In the genomic region with DNA sequence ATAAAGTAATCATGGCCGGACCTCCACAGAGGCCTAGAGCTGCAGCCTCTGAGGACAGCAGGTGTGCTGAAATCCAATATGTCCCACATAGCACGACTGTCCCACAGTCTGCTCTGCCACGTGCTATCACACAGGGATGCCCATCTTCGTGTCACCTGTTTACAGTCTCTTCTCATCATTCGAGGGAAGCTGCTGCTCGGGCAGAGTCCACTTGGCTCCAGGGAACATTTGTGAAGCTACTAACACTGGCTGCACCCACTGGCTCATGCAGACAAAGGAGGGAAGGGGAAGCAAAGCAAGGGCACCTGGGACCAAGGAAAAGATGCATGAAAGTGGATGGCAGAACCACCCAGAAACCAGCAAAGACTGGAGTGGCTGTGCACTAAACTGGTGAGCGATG, we compare ENCODE assay signal across 24 mouse cellular contexts.
A peak's percentile ranks its signal among the peaks of the same experiment; 100 is the strongest.
DNase-seq lines count a peak whose midpoint lies in the region; ATAC-seq lines count a peak whose summit lies in the region.
"Had no signal": no experiment of that assay in that cellular context is flagged by ENCODE, and none has a peak within 500 bp of the region (broad histone marks: within the 10 kb centered on the region; RNA-seq: fewer than 3 reads in every experiment).

No protein-coding gene starts in this region.

- DNase-seq in kidney, adult 18-20 months, result peak; percentile 34
- DNase-seq in kidney, adult 9 months, result peak; percentile 55
- peak; percentile 21 for DNase-seq in kidney, postnatal 14 days
- peak; percentile 53 to 74 for DNase-seq in kidney, postnatal 25 days
- no peak for DNase-seq in forebrain, embryonic 10.5 days (ENCODE audit: extremely low spot score, low spot score)
- DNase-seq: cerebellum, adult 11 months; cerebellum, adult 8-10 months; cerebellum, postnatal 36 days; embryo, embryonic 11 days; gastrocnemius, postnatal 10 days; gastrocnemius, postnatal 36 days; heart, postnatal 10 days; heart, postnatal 36 days had no signal

- no peak overlapping the region for H3K4me3 ChIP-seq in kidney, embryonic 14.5 days (ENCODE audit: low read length)
- no peak overlapping the region for H3K4me3 ChIP-seq in kidney, embryonic 15.5 days (replicated peaks)
- H3K4me3 ChIP-seq in forebrain, embryonic 10.5 days, result no peak overlapping the region
- H3K4me3 ChIP-seq: embryonic facial prominence, embryonic 10.5 days; embryonic facial prominence, embryonic 13.5 days; erythroblast, embryonic 14.5 days; forebrain, embryonic 13.5 days; heart, embryonic 12.5 days; heart, embryonic 15.5 days; hindbrain, embryonic 10.5 days; hindbrain, embryonic 13.5 days had no signal

- no peak overlapping the region for H3K4me2 ChIP-seq in kidney, embryonic 14.5 days (replicated peaks; ENCODE audit: low read depth, low read length)
- H3K4me2 ChIP-seq in kidney, embryonic 15.5 days, result no peak overlapping the region
- H3K4me2 ChIP-seq: embryonic facial prominence, embryonic 13.5 days; forebrain, embryonic 13.5 days; heart, embryonic 12.5 days; heart, embryonic 15.5 days; hindbrain, embryonic 13.5 days had no signal

- no peak overlapping the region for H3K9ac ChIP-seq in kidney, embryonic 14.5 days (ENCODE audit: low read depth, low read length)
- H3K9ac ChIP-seq in kidney, embryonic 15.5 days, result no peak overlapping the region
- H3K9ac ChIP-seq: embryonic facial prominence, embryonic 13.5 days; forebrain, embryonic 13.5 days; heart, embryonic 12.5 days; heart, embryonic 15.5 days; hindbrain, embryonic 13.5 days had no signal

- no peak for ATAC-seq in kidney, embryonic 14.5 days (ENCODE audit: low FRiP score, low TSS enrichment)
- ATAC-seq in kidney, embryonic 15.5 days (replicated peaks; ENCODE audit: low FRiP score), result no peak
- ATAC-seq: CD4-positive, CD25-positive, alpha-beta regulatory T cell, adult 4 months had no signal

- H3K4me1 ChIP-seq in kidney, embryonic 14.5 days (ENCODE audit: control insufficient read depth, insufficient read depth, low read length), result no peaks in the 10 kb centered on the region
- peaks cover 6% of the 10 kb centered on the region; the same call in 1 of the 2 replicates for H3K4me1 ChIP-seq in kidney, embryonic 15.5 days
- peaks cover 3% of the 10 kb centered on the region; the same call in 1 of the 2 replicates for H3K4me1 ChIP-seq in forebrain, embryonic 10.5 days
- H3K4me1 ChIP-seq: hindbrain, embryonic 10.5 days had no signal

- H3K36me3 ChIP-seq in kidney, embryonic 14.5 days (ENCODE audit: control insufficient read depth, insufficient read depth, low read length), result peaks cover 9% of the 10 kb centered on the region; the same call in 1 of the 2 replicates
- peaks cover 21% of the 10 kb centered on the region for H3K36me3 ChIP-seq in kidney, embryonic 15.5 days
- peaks cover 12% of the 10 kb centered on the region for H3K36me3 ChIP-seq in forebrain, embryonic 10.5 days (replicated peaks)
- H3K36me3 ChIP-seq: heart, embryonic 15.5 days; hindbrain, embryonic 13.5 days had no signal

- H3K9me3 ChIP-seq in kidney, embryonic 14.5 days (ENCODE audit: control insufficient read depth, low read length), result no peaks in the 10 kb centered on the region
- H3K9me3 ChIP-seq in kidney, embryonic 15.5 days (replicated peaks), result no peaks in the 10 kb centered on the region
- no peaks in the 10 kb centered on the region for H3K9me3 ChIP-seq in forebrain, embryonic 10.5 days
- H3K9me3 ChIP-seq: embryonic facial prominence, embryonic 10.5 days; embryonic facial prominence, embryonic 13.5 days; forebrain, embryonic 13.5 days; heart, embryonic 12.5 days; heart, embryonic 15.5 days; hindbrain, embryonic 10.5 days; hindbrain, embryonic 13.5 days had no signal

- H3K27ac ChIP-seq in kidney, embryonic 14.5 days (ENCODE audit: low read depth, low read length), result no peak overlapping the region
- H3K27ac ChIP-seq in kidney, embryonic 15.5 days, result no peak overlapping the region
- no peak overlapping the region for H3K27ac ChIP-seq in forebrain, embryonic 10.5 days
- H3K27ac ChIP-seq: embryonic facial prominence, embryonic 10.5 days; embryonic facial prominence, embryonic 13.5 days; forebrain, embryonic 13.5 days; heart, embryonic 15.5 days; hindbrain, embryonic 10.5 days had no signal

- 83% methylated on average over 7 of the region's 7 CpGs for WGBS in kidney, embryonic 14.5 days
- 78% methylated on average over 7 of the region's 7 CpGs for WGBS in kidney, embryonic 15.5 days
- 90% methylated on average over 7 of the region's 7 CpGs for WGBS in forebrain, embryonic 10.5 days

- H3K27me3 ChIP-seq in kidney, embryonic 14.5 days (ENCODE audit: control insufficient read depth, insufficient read depth, low read length), result no peaks in the 10 kb centered on the region
- H3K27me3 ChIP-seq in kidney, embryonic 15.5 days, result no peaks in the 10 kb centered on the region
- no peaks in the 10 kb centered on the region for H3K27me3 ChIP-seq in forebrain, embryonic 10.5 days (ENCODE audit: poor library complexity, severe bottlenecking)
- H3K27me3 ChIP-seq: embryonic facial prominence, embryonic 13.5 days; forebrain, embryonic 13.5 days; heart, embryonic 12.5 days; heart, embryonic 15.5 days; hindbrain, embryonic 13.5 days had no signal
